Mouse (Mus musculus) forelimb bud, embryonic 11.5 days (tissue): ENCODE results near the gene Slc4a5.
A peak's percentile ranks its signal among the peaks of the same experiment; 100 is the strongest.

Experiments used
- DNase-seq: peaks from one replicate; pipeline ENCODE4 v3.0.0-alpha.2; 2012; ENCODE audit warnings: low read depth, low spot score

The Slc4a5 gene

DNA sequence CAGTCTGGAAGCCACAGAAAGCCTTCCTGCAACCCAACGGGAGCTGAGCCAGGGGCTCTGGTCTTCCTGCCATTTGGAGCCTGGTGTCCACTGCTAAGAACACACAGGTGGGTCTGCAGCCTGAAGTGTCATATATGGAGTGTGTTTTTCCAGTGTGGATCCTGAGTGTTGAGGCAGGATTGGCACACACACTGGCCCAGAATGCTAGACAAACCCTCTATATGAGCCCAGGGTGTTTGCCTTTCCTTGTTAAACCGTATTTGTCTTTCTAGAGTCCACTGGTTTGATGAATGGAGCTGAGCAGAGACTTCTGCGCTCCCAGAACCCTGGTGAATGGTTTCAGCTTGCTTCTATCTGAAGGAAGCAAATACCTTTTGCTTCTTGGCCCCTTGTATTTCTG lies at the start of gene Slc4a5:
Slc4a5 (plus strand) TSS at position 15 of the 400 bp plus-strand sequence.
- DNase-seq: no peak

DNA sequence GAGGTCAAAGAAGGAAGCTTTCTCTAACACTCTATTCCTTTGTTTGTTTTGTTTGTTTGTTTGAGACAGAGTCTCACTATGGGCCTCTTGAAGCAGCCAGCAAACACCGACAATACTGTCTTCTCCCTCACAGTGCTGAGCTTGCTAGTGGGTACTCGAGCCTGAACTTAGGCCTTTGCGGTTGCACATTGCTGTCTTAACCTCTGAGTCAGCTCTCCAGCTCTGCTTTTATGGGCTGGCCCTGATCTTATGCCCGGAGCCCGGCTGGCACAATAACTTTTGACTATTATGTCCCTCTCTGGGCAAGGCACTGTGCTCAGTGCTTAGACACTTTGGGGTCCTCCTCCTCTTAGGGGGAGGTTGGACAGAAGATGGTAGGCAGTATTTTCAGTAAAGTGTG lies 49.8 kb upstream of the Slc4a5 start:
- DNase-seq: no peak

- no peak for DNase-seq
These were observed 48.6 kb upstream of the Slc4a5 start for GRCm38 (mm10) chr6:83171063-83171462.

GRCm38 (mm10) chr6:83172240-83172920 lies 47.2 kb upstream of the Slc4a5 start:
- no peak for DNase-seq

GRCm38 (mm10) chr6:83175996-83176395 lies 43.6 kb upstream of the Slc4a5 start:
- DNase-seq: no peak

- DNase-seq: no peak
These were observed 40.1 kb upstream of the Slc4a5 start for GRCm38 (mm10) chr6:83179390-83180117.

GRCm38 (mm10) chr6:83180605-83181004 lies 39.0 kb upstream of the Slc4a5 start:
- DNase-seq: no peak

GRCm38 (mm10) chr6:83184858-83185435 lies 34.7 kb upstream of the Slc4a5 start:
- no peak for DNase-seq

DNA sequence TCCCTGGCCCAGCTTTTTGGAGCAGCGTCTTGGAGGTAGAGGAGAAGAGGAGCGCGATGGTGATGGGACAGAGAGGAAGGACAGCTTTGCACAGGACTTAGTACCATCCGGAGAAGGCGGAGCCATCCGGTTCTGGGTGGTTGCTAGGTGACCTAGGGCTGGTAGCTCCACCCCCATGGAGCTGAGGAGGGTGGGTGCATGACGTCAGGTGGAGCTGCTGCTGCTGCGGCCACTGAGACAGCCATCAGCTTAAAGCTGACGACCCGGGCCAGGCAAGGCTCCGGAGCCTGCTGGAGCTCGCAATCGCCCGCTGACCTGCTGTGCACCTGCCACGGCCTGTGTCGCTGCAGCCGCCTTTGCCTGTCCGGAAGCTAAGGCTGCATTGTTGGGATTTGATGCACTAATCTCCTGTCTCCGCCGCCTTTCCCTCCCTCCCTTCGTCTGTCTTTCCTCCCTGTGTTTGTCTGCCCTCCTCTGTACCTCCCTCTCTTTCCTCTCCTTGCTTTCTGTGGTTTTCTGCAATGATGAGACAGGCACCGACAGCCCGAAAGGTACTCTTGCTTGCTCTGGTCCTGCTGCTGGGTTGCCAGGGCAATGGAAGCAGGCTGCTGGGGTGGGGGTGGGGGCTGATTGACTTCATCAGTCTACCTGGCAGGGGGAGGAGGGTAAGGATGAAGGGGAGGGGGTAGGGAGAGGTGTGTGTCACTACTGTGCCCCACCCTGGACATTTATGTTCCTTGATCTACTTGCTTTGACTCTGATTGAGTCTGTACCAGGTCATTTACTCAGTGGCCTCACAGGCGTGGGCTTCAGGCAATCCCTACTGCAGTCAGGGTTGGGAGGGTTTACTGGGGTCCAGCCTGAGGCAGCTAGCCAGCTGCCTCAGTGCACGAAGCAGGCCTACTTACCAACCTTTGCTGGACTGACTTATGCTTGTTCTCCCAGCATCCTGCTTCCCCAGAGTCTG lies 33.5 kb upstream of the Slc4a5 start:
- peak; percentile 63 for DNase-seq

GRCm38 (mm10) chr6:83186946-83187345 lies 32.7 kb upstream of the Slc4a5 start:
- DNase-seq: no peak

DNA sequence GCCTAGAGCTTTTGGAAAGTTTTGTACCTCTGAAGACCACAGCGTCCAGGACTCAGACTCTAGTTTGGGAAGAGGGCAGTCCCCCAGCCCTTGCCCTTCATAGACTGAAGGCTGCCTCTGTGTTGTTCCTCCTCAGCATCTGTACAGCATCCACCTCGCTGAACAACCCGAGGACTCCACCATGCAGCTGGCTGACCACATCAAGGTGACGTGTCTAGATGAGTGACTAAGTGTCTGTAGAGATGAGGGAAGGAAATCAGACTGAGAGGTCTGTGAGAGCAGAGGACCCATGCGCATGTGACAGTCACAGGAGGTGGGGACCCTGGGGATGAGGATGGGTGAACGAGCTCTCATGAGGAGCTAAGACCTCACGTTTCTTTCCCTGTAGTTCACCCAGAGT lies 26.1 kb upstream of the Slc4a5 start:
- DNase-seq: no peak

DNA sequence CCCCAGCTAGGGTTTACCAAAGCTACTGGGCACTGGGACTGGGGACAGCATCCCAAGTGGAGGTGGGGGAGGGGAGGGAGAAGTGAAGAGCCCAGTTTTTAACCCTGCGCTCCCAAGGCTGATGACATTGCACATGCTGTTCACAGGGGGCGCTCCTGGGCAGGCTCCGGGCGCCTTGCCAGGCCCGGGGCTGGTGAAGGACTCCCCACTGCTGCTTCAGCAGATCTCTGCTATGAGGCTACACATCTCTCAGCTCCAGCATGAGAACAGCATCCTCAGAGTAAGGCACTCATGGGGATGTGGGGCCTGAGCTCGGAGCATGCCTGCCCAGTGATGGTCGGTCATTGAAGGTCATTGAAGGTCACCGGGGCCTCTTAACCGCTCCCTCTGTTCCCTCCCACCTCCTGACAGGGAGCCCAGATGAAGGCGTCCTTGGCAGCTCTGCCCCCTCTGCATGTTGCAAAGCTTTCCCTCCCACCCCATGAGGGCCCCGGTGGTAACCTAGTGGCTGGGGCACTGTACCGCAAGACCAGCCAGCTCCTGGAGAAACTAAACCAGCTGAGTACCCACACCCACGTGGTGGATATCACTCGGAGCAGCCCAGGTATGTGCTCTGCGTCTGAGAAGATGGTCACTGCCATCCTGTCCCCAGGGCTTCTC lies 22.2 kb upstream of the Slc4a5 start:
- no peak for DNase-seq

GRCm38 (mm10) chr6:83203320-83203719 lies 16.3 kb upstream of the Slc4a5 start:
- DNase-seq: no peak

DNA sequence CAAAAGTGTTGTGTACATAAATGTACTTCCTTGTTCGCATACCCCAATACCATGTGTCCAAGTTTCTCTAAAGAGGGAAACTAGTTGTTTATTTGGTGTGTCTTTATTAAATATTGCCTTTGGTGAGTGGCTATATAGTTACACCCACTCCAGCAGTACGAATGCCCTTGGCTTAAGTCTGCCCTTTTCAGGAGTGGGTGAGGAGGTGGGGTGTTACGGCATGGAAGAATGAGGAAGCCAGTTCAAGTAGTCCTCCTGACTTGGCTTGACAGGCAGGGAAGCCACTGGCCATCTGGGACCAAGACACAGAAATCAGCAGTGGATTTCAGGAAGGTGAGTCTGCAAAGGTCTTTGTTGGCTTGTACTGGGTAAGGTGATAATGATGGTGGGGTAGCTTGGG lies 13.8 kb upstream of the Slc4a5 start:
- no peak for DNase-seq

DNA sequence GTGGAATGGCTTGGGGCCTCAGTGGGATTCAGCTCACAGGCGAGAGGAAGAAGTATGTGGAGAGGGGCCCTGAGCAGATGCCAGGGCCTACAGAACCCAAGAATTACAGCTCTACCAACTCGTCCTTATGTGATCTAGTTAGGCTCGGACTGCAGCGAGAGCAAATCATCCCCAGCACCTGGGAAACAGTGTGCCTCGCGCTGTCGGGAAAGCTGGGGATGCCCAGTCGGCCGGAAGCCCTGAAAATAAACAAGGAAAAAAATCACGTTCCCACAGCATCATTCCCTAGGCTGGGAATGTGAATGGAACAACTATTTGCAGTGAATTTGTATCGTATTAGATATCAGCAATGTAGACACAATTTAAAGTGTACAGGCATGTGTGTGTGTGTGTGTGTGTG lies 13.3 kb upstream of the Slc4a5 start:
- no peak for DNase-seq

- no peak for DNase-seq
These were observed 12.1 kb upstream of the Slc4a5 start for GRCm38 (mm10) chr6:83207361-83208049.

- no peak for DNase-seq
These were observed 11.6 kb upstream of the Slc4a5 start for GRCm38 (mm10) chr6:83208050-83208400.

DNA sequence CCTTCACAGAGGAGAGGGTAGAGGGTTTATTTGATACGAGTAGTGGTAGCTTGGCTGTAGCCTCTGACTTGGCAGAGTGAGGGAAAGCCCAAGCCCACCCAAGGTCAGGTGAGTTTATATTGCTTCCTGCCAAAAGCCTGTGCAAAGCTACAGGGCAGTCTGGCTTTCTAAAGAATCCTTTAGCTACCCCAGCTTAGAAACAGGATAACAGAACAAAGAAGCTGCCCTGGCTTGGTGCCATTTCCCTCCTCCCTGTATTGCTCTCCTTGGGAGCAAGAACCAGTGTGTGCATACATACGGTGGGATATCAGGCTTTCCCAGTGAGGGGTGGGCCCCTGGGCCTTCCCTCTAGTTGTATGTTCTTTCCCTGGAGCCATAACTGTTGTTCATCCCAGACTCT lies 9.1 kb upstream of the Slc4a5 start:
- no peak for DNase-seq

- no peak for DNase-seq
These were observed 8.1 kb upstream of the Slc4a5 start for GRCm38 (mm10) chr6:83211526-83211925.

- peak; percentile 83 for DNase-seq
These were observed 4.5 kb upstream of the Slc4a5 start for GRCm38 (mm10) chr6:83215002-83215666.
